Mouse (Mus musculus): ENCODE data around the gene Olfr1423.

- TF ChIP-seq MAFK (IDR thresholded peaks at IDR 0.05; ENCODE audit: insufficient read depth, low read depth, low read length) = no peak
- TF ChIP-seq HCFC1 (IDR thresholded peaks at IDR 0.05; ENCODE audit: borderline replicate concordance, insufficient read depth, low read length) = no peak
- TF ChIP-seq ZNF384 (IDR thresholded peaks at IDR 0.05; ENCODE audit: low read depth, low read length) = 0 out of 2 replicates have a peak, but pooled peaks have one; percentile 13
- TF ChIP-seq ZC3H11A (IDR thresholded peaks at IDR 0.05; ENCODE audit: borderline replicate concordance, low read depth, low read length) = no peak
Measured at GRCm38 (mm10) chr19:12037727-12038126, 3.4 kb downstream of the Olfr1423 start.

All from ES-E14 (cell line).